Mouse (Mus musculus): ENCODE results near the gene Dync2h1.

DNA sequence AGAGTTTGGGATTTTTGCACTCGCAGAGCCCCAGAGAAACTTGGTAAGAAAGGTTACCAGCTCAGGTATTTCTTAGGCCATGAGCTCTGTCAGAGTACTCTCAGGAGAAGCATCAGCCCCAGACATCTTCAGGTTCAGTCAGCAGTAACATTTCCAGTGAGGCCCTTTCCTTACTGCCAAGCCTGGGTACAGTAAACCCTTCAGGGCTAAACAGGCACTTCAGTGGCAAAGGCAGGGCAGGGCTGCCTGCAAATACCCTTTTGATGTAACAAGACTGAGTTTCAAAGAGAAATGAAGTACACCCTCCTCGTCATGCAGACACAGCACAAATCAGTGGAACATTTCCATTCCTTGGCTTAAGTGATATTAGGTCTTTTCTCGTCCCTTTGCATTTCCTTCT, 219.2 kb downstream of the Dync2h1 start:
- TF ChIP-seq CTCF (IDR thresholded peaks at IDR 0.05): no peak
- TF ChIP-seq EP300 (IDR thresholded peaks at IDR 0.05; ENCODE audit: insufficient read depth, low read depth, low read length): no peak
- no peak for TF ChIP-seq POLR2A (IDR thresholded peaks at IDR 0.05; ENCODE audit: insufficient read depth, low read depth, low read length)

Measured in heart, adult 2 months (tissue).